Mouse (Mus musculus) CH12.LX (cell line): ENCODE measurements around the gene Olfml2a. TPM values are rescaled to one million over a fixed set of nuclear protein-coding genes. Genes with fewer than 3 reads are reported as not detected.

ENCODE experiments used
- DNase-seq: peaks from one replicate; pipeline ENCODE4 v3.0.0-alpha.2; 2013; ENCODE audit errors: extremely low read depth
- H3K27ac ChIP-seq: 2 replicates; pipeline ENCODE4 v1.5.1; 2012; ENCODE audit warnings: low read depth, mild to moderate bottlenecking, control low read depth, moderate library complexity; ENCODE audit not compliant: insufficient read depth
- H3K27me3 ChIP-seq: replicated peaks from 2 replicates; pipeline ENCODE3; 2012; ENCODE audit warnings: inconsistent platforms
- H3K36me3 ChIP-seq, 2 experiments: replicated peaks in 1 of 2; 2 replicates each; pipeline versions ENCODE3 to v1.6.1; 2012; ENCODE audit warnings: inconsistent platforms in 1 of 2, low read length in 1 of 2, mild to moderate bottlenecking in 1 of 2, mixed read lengths in 1 of 2, moderate library complexity in 1 of 2; ENCODE audit not compliant: control insufficient read depth in 1 of 2, insufficient read depth in 1 of 2
- H3K4me1 ChIP-seq, 2 experiments: 2 replicates each; pipeline ENCODE4 v1.6.1; 2012; ENCODE audit warnings: inconsistent platforms in 1 of 2, moderate library complexity in 1 of 2; ENCODE audit not compliant: insufficient read depth in 2 of 2, control insufficient read depth in 1 of 2
- H3K4me2 ChIP-seq: 2 replicates; pipeline ENCODE4 v1.6.1; 2012; ENCODE audit warnings: low read depth, mild to moderate bottlenecking, control low read depth; ENCODE audit not compliant: poor library complexity, insufficient read depth, severe bottlenecking
- H3K4me3 ChIP-seq, 3 experiments: fragments of 150-350 bp in 1 of 3; sonication (generic) in 1 of 3; replicated peaks in 1 of 3; 2 replicates each; pipeline versions ENCODE3 to v1.5.1; 2011 to 2012; ENCODE audit warnings: low read depth in 2 of 3, low read length in 2 of 3, mild to moderate bottlenecking in 2 of 3, moderate library complexity in 2 of 3, control low read depth in 1 of 3, improper control_type of control experiment in 1 of 3, inconsistent platforms in 1 of 3, mixed read lengths in 1 of 3; ENCODE audit not compliant: poor library complexity in 1 of 3
- H3K79me2 ChIP-seq: replicated peaks from 2 replicates; pipeline ENCODE4 v1.6.1; 2012; ENCODE audit warnings: mild to moderate bottlenecking, moderate library complexity; ENCODE audit not compliant: control insufficient read depth, poor library complexity, insufficient read depth, severe bottlenecking; ENCODE audit errors: extremely low read depth
- H3K9ac ChIP-seq: 2 replicates; pipeline ENCODE4 v1.6.1; 2012; ENCODE audit warnings: low read depth, mild to moderate bottlenecking, control low read depth, moderate library complexity; ENCODE audit not compliant: insufficient read depth
- H3K9me3 ChIP-seq: replicated peaks from 2 replicates; pipeline ENCODE3; 2012; ENCODE audit warnings: low read length, inconsistent platforms, mixed read lengths
- HCFC1 ChIP-seq: IDR thresholded peaks from 2 replicates; pipeline ENCODE4 v1.6.1; 2012; ENCODE audit warnings: low read depth, mild to moderate bottlenecking, inconsistent platforms, low read length, improper control_type of control experiment
- MEF2A ChIP-seq: IDR thresholded peaks from 2 replicates; pipeline ENCODE4 v1.6.1; 2014; ENCODE audit warnings: low read depth, mild to moderate bottlenecking, inconsistent platforms, low read length, improper control_type of control experiment, borderline replicate concordance
- NELFE ChIP-seq: IDR thresholded peaks from 2 replicates; pipeline ENCODE4 v1.6.1; 2011; ENCODE audit warnings: low read depth, low read length, improper control_type of control experiment
- POLR2AphosphoS2 ChIP-seq: IDR thresholded peaks from 2 replicates; pipeline ENCODE4 v1.6.1; 2011; ENCODE audit warnings: low read depth, low read length, improper control_type of control experiment
- TCF12 ChIP-seq: IDR thresholded peaks from 2 replicates; pipeline ENCODE4 v1.6.1; 2014; ENCODE audit warnings: low read depth, mild to moderate bottlenecking, inconsistent platforms, low read length, improper control_type of control experiment
- UBTF ChIP-seq: IDR thresholded peaks from 2 replicates; pipeline ENCODE4 v1.6.1; 2012; ENCODE audit warnings: low read depth, mild to moderate bottlenecking, inconsistent platforms, low read length, improper control_type of control experiment, moderate library complexity
- ZKSCAN1 ChIP-seq: IDR thresholded peaks from 2 replicates; pipeline ENCODE4 v1.6.1; 2012; ENCODE audit warnings: low read depth, inconsistent platforms, low read length, improper control_type of control experiment, borderline replicate concordance
- dilution Hi-C: fragments of 300-500 bp; cut with MboI; formaldehyde crosslinking; loops from 2 replicates; pipeline ENCODE4 v1.14.3; 2020; ENCODE audit warnings: low sequenced_read_pairs; ENCODE audit not compliant: extremely low pct_unique_long_range_greater_than_20kb, extremely low pct_ligation_motif_present
- in situ Hi-C: fragments of 300-500 bp; cut with MboI; formaldehyde crosslinking; loops from 3 replicates; pipeline ENCODE4 v1.14.3; 2019; ENCODE audit warnings: low sequenced_read_pairs, low pct_ligation_motif_present, low pct_unique_long_range_greater_than_20kb, mixed read lengths
- polyA plus RNA-seq: library from polyadenylated mRNA; unstranded; fragments of >175 nt; gene quantifications from 2 replicates; pipeline ENCODE4 v1.2.1, GENCODE M21; 2012; ENCODE audit warnings: low read depth; ENCODE audit not compliant: insufficient read length
- total RNA-seq, 2 experiments: library from RNA; depleted of rRNA; stranded (reverse); fragments of 300-350 nt in 1 of 2; fragments of >200 nt in 1 of 2; gene quantifications; 2 replicates each; pipeline ENCODE4 v1.2.3; 2012 to 2014

Gene Olfml2a
- total and polyA plus RNA-seq, 3 experiments = 4.3 to 8.5 (median 5.5) TPM

- H3K79me2 ChIP-seq = no peaks in the 10 kb centered on the region
- H3K27me3 ChIP-seq = no peaks in the 10 kb centered on the region
- no peaks in the 10 kb centered on the region for H3K9me3 ChIP-seq
- in situ Hi-C loops = no loop called here
- dilution Hi-C loops = no loop called here
- no peak overlapping the region for H3K4me2 ChIP-seq
- no peak overlapping the region for H3K4me3 ChIP-seq
- no peak for TF ChIP-seq NELFE
- H3K9ac ChIP-seq = no peak overlapping the region
- H3K27ac ChIP-seq = no peak overlapping the region
- H3K36me3 ChIP-seq = peaks cover 0 to 55% of the 10 kb centered on the region in 2 experiments
- no peak for DNase-seq
- peaks cover 7 to 28% of the 10 kb centered on the region in 2 experiments; a peak in 3 of 4 replicates for H3K4me1 ChIP-seq
Observed at GRCm38 (mm10) chr2:38950281-38950719, 18.5 kb downstream of the Olfml2a start.

GRCm38 (mm10) chr2:38953152-38953883 is 21.5 kb downstream of the Olfml2a start:
- TF ChIP-seq MEF2A (no peak), HCFC1 (no peak), NELFE (no peak), UBTF (no peak), TCF12 (no peak), POLR2AphosphoS2 (no peak)
- Histone ChIP-seq H3K4me3 (no peak overlapping the region), H3K79me2 (no peaks in the 10 kb centered on the region), H3K4me2 (no peak overlapping the region), H3K9ac (no peak overlapping the region), H3K27me3 (no peaks in the 10 kb centered on the region), H3K4me1 (peaks cover 7 to 33% of the 10 kb centered on the region in 2 experiments), H3K9me3 (no peaks in the 10 kb centered on the region), H3K27ac (no peak overlapping the region), H3K36me3 (peaks cover 0 to 66% of the 10 kb centered on the region in 2 experiments)
- in situ Hi-C loops (no loop called here), dilution Hi-C loops (no loop called here)
- DNase-seq = no peak

- Histone ChIP-seq H3K9ac (peak overlapping the region; percentile 51), H3K4me2 (peak overlapping the region; percentile 46; the same call in 1 of the 2 replicates), H3K27ac (no peak overlapping the region), H3K4me1 (peaks cover 7 to 25% of the 10 kb centered on the region in 2 experiments), H3K36me3 (peaks cover 0 to 65% of the 10 kb centered on the region in 2 experiments), H3K79me2 (no peaks in the 10 kb centered on the region), H3K27me3 (no peaks in the 10 kb centered on the region), H3K9me3 (no peaks in the 10 kb centered on the region), H3K4me3 (no peak overlapping the region)
- DNase-seq = no peak
- dilution Hi-C loops (no loop called here), in situ Hi-C loops (no loop called here)
- TF ChIP-seq TCF12 (peak; percentile 21; the same call in 1 of the 2 replicates), ZKSCAN1 (no peak)
Observed at GRCm38 (mm10) chr2:38956062-38956461, 24.3 kb downstream of the Olfml2a start.
